Mouse (Mus musculus): ENCODE data around the gene Gm7942. TPM values are rescaled to one million over a fixed set of nuclear protein-coding genes. Genes with fewer than 3 reads are reported as not detected.
"Not testable (repeated sequence)": the region's sequence is repeated elsewhere in the genome, so short reads cannot be mapped to it uniquely, and the experiment has no call there.

The Gm7942 gene
- polyA plus RNA-seq (2012; fragmentation: generic; extraction: Trizol): not detected

GRCm38 (mm10) chr5:95106638-95107037 lies at the start of gene Gm7942:
Gene Gm7942 (plus strand): TSS chr5:95106938.
- not testable (repeated sequence) for H3K79me2 ChIP-seq (ENCODE audit: control insufficient read depth, insufficient read depth); H3K27me3 ChIP-seq (ENCODE audit: control insufficient read depth, insufficient read depth, insufficient read length); H3K36me3 ChIP-seq (ENCODE audit: control insufficient read depth, insufficient read depth); H3ac ChIP-seq (ENCODE audit: control insufficient read depth, insufficient read length); H3K4me2 ChIP-seq (ENCODE audit: low read depth); H3K4me3 ChIP-seq

Other genes with a start within 250 kb of the Gm7942 start
- gene Gm3183, start 241.5 kb upstream of the Gm7942 start, polyA plus RNA-seq (2012; fragmentation: generic; extraction: Trizol): not detected
- not detected for gene Gm6367, start 118.3 kb upstream of the Gm7942 start, polyA plus RNA-seq (2012; fragmentation: generic; extraction: Trizol)
- not detected for gene Gm16513, start 75.7 kb downstream of the Gm7942 start, polyA plus RNA-seq (2012; fragmentation: generic; extraction: Trizol)
- not detected for gene Gm10424, start 165.8 kb downstream of the Gm7942 start, polyA plus RNA-seq (2012; fragmentation: generic; extraction: Trizol)
- not detected for gene Gm3259, start 199.0 kb downstream of the Gm7942 start, polyA plus RNA-seq (2012; fragmentation: generic; extraction: Trizol)